Mouse (Mus musculus) cerebellum, adult 18-20 months (tissue): ENCODE data around the gene Apopt1.

ENCODE experiments used
- DNase-seq, 2 experiments: peaks; one replicate each; pipeline ENCODE4 v3.0.0; 2021

The Apopt1 gene

GRCm38 (mm10) chr12:111777919-111778318 lies 64.9 kb downstream of the Apopt1 start:
- no peak for DNase-seq

DNA sequence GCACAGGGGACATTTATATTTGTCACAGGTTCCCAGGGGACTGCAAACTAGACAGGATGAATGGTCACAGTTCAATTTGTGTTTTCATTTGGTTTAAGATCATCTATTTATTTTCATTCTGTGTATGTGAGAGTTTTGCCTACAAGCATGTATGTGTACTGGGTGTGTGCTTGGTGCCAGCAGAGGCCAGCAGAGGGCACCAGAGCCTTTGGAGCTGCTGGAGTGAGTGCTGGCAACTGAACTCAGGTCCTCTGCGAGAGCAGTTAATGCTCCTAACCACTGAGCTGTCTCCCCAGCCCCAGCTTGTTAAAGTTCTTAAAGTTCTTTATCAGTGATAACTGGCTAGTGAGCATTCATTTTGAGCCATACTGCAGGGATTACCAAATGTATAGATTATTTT lies 66.5 kb downstream of the Apopt1 start:
- DNase-seq, result no peak

DNA sequence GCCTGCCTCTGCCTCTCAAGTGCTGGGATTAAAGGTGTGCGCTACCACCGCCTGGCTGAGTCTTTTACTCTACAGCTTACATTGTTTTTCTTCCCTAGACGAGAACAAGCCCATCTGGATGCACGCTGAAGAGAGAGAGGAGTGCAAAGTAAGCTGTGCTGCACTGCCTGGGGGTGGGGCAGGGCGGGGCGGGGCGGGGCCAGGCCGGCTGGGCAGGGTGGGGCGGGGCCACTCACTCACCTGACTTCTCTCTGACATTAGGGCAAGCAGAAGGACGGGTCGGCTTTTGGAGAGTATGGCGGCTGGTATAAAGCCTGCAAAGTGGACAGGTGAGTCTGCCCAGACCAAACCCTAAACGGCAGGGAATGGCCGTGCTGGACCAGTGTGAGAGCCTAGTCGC lies 72.1 kb downstream of the Apopt1 start:
- DNase-seq, result no peak

GRCm38 (mm10) chr12:111787015-111787414 lies 74.0 kb downstream of the Apopt1 start:
- DNase-seq, result no peak

GRCm38 (mm10) chr12:111790090-111790489 lies 77.0 kb downstream of the Apopt1 start:
- no peak for DNase-seq

GRCm38 (mm10) chr12:111790631-111791030 lies 77.6 kb downstream of the Apopt1 start:
- no peak for DNase-seq

- no peak for DNase-seq
Observed at GRCm38 (mm10) chr12:111791474-111792104, 78.5 kb downstream of the Apopt1 start.

DNA sequence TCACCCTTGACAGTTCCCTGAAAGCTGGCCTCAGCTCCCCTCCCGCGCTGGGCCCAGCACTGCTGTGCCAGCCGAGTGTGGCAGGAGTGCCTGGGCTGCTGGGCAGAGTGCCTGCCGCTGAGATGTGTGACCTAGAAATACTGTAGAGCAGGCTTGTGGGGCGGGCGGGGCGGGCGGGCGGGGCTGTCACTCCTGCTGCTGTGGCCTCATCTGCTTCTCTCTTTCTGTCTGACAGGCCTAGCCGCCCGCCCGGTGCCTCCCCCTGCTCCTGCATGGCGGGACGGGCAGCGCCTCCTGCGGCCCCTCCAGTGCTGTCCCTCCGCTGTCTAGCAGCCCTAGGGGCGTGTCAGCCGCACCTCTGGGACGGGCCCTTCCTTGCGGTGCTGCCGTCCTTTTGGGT lies 81.0 kb downstream of the Apopt1 start:
- DNase-seq, result peak; percentile 68 to 76

- no peak for DNase-seq
Observed at GRCm38 (mm10) chr12:111794526-111795179, 81.6 kb downstream of the Apopt1 start.

DNA sequence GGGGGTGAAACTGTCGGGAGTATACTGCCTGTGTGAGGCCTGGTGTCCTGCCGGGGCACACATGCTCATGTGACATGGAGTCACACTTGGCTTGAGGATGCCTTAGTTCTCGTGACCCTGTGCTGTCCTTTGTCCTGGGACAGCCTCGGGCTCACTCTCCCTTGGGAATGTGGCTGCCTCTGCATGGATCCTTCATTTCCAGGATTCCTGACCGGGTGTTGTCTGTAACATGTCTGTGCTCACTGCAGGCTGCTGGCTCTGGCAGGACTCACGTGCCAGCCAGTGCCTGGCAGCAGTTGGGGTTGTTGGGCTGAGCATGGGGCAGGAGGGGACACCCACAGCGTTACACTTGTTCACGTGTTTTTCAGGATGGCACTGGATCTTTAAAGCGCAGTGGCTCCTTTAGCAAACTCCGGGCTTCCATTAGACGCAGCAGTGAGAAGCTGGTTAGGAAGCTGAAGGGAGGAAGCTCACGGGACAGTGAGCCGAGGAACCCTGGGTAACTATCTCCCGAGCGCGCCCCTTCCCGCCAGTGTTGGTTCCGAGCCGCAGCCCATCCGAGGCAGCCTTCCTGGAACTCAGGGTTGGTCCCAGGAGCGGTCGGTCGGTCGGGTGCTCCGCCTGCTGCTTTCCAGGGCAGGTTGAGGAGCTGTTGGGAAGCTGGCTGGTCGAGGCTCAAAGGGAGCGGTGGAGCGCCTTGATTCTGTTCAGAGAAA lies 82.3 kb downstream of the Apopt1 start:
- peak; percentile 60 to 66 for DNase-seq

GRCm38 (mm10) chr12:111797251-111797650 lies 84.2 kb downstream of the Apopt1 start:
- DNase-seq, result no peak

GRCm38 (mm10) chr12:111798493-111798892 lies 85.4 kb downstream of the Apopt1 start:
- no peak for DNase-seq

DNA sequence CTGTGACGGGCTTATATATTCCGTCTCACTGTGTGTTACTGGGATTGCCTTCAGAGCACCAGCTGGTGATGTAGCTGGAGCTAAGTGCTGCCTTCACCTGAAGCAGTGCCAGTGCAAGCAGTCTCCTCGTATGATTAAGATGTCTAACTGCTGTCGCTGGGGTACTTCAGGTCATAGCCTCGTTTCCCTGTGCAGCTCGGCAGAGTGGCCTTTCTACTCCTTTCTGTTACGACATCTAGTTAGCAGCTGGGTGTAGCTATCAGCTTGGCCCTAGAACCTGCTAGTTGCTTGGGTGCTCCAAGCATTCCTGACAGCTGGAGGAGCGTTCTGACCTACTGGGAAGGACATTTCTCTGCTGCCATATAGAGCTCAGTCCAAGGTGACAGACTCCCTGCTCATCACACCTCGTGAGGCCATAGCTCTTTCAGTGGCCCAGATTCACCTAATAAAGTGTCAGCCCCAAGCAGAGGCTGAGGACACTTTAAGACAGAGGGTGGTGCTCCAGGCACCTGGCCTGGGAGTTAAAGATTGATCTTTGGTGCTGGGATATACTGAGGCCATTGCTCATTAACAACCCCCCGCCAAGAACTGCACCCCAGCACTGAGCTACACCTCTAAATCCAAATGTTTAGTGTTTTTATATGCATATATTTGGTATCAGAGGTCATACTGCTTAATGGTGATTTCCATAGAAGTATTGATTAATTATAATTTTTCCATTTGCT lies 87.6 kb downstream of the Apopt1 start:
- no peak for DNase-seq

DNA sequence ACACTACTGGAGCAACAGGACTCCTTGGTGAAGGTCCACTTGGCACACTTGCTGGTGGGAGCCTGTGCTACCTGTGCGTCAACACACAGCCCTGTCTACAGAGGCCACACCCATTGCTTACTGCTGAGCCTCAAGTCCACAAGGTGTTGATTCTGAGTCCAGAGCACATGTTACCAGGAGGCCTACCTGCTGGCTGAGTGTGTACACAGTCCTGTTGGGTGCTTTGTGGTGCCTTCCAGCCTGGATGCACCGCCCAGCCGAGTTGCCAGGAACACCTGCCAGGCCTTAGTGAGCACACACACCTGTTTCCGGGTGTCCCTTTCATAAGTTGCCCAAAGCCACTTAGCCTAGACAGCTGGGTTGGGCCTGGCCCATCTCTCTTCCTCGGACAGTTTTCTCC lies 90.5 kb downstream of the Apopt1 start:
- DNase-seq, result no peak
